Mouse (Mus musculus): ENCODE results near the gene Lrrc8d. TPM values are rescaled to one million over a fixed set of nuclear protein-coding genes. Genes with fewer than 3 reads are reported as not detected.

Lrrc8d gene
- polyA plus RNA-seq (2012; rRNA removed): 8.1 and 8.2 TPM in 2 replicates
- 13.4 and 15.3 TPM in 2 replicates for polyA plus RNA-seq (2014; fragmentation: Nextera tagmentation; extraction: Ambion mirVana)

DNA sequence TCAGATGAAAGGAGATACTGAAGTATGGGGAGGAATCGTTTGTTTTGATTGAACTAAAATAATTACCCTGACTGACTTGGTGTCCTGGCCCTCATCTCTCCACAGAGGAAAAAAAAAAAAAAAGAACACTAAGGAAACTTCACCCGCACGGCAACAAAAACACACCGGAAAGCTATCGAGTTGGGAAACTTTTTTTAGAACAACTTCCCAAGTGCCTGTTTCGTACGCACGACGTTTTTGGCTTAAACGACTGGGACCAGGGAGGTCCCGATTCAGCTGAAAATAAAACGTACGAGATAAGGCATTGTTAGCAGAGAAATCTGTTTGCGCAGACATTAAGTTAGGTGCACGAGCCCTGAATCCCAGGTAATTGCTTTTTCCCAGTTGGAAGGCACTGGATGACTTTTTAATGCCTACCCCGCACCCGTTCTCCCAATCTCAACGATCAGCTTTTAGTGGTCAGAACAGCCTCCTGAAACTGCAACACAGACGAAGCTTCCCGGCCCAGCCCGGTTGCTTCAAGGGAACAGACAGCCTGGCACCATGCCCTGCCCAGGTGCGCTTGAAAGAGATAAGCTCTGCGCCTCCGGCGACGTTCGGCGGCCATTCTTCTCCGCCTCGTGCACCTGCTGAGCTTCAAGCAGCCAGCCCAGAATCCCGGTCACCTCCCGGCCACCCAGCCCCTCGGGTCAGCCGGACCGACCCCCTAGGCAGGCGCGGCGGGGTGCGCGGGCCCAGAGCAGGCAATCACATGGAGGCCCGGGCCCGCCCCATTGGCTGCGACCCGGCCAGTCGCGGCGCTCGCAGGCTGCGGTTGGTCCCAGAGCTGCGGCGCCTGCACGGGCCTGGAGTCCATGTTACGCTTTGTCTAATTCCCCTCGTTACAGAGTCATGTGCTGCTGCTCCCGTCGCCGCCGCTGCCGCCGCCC, at the start of gene Lrrc8d:
TSS of gene Lrrc8d (plus strand) at position 829 of the 929 bp plus-strand sequence.
- 3% methylated on average over 49 of the region's 60 CpGs for WGBS
- Histone ChIP-seq H3K4me3 (replicated peaks; ENCODE audit: low read length) (peak within 1 kb of the TSS; percentile 89), H3K36me3 (ENCODE audit: control insufficient read depth, insufficient read depth, low read length) (no peaks in the 10 kb centered on the region), H3K27ac (replicated peaks; ENCODE audit: low read depth, low read length) (peak within 1 kb of the TSS; percentile 68), H3K4me1 (ENCODE audit: control insufficient read depth, insufficient read depth, low read length) (peaks cover 20% of the 10 kb centered on the region), H3K27me3 (ENCODE audit: control insufficient read depth, insufficient read depth, low read length) (no peaks in the 10 kb centered on the region; the same call in 1 of the 2 replicates), H3K9ac (ENCODE audit: low read depth, low read length, severe bottlenecking) (peak within 1 kb of the TSS; percentile 92), H3K9me3 (ENCODE audit: control insufficient read depth, low read length) (no peaks in the 10 kb centered on the region), H3K4me2 (replicated peaks; ENCODE audit: low read depth, low read length, severe bottlenecking) (peak within 1 kb of the TSS; percentile 96)
- ATAC-seq (ENCODE audit: low FRiP score, low read depth) (peak; percentile 89), DNase-seq (ENCODE audit: low spot score) (peak; percentile 78)
- TF ChIP-seq POLR2A (IDR thresholded peaks at IDR 0.05; ENCODE audit: borderline replicate concordance, extremely low read depth, insufficient read depth, insufficient read length): peak; percentile 56; the same call in 1 of the 2 replicates

DNA sequence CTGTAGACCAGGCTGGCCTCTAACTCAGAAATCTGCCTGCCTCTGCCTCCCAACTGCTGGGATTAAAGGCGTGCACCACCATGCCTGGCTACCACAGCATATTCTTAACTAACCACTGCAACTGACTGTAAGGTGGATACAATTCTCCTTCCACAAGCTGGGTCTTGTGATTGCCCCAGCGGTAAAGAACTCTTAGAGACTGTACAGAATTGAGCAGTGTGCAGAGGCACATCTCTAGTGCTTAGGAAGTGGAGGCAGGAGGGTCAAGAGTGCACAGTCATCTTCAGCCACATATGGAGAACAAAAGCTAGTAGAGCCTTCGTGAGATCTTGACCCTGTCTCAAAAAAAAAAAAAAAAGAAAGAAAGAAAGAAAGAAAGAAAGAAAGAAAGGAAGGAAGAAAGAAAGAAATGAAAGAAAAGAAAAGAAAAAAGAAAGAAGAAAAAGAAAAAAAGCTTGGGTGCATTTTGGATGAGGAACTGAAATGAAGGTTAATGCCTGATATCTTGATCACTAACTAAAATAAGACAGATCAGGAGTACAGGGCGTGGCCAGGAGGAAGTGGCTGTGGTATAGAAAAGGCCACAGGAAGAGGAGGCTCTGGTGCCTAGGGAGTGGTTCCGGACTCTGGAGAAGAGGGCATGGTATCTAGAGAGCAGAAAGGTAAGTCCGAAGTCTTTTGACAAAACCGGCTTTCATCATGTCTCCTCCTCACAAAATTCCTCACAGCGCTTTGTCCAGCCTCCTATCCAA, 48.9 kb upstream of the Lrrc8d start:
- no peak for TF ChIP-seq POLR2A (IDR thresholded peaks at IDR 0.05; ENCODE audit: borderline replicate concordance, extremely low read depth, insufficient read depth, insufficient read length)
- Histone ChIP-seq H3K4me2 (replicated peaks; ENCODE audit: low read depth, low read length, severe bottlenecking) (peak overlapping the region; percentile 4; the same call in 1 of the 2 replicates), H3K27me3 (ENCODE audit: control insufficient read depth, insufficient read depth, low read length) (no peaks in the 10 kb centered on the region), H3K36me3 (ENCODE audit: control insufficient read depth, insufficient read depth, low read length) (no peaks in the 10 kb centered on the region), H3K4me3 (replicated peaks; ENCODE audit: low read length) (no peak overlapping the region), H3K9me3 (ENCODE audit: control insufficient read depth, low read length) (no peaks in the 10 kb centered on the region), H3K4me1 (ENCODE audit: control insufficient read depth, insufficient read depth, low read length) (peaks cover 7% of the 10 kb centered on the region; the same call in 1 of the 2 replicates), H3K27ac (replicated peaks; ENCODE audit: low read depth, low read length) (peak overlapping the region; percentile 52; the same call in 1 of the 2 replicates), H3K9ac (ENCODE audit: low read depth, low read length, severe bottlenecking) (no peak overlapping the region)
- 90% methylated on average over 8 of the region's 8 CpGs for WGBS
- ATAC-seq (ENCODE audit: low FRiP score, low read depth): no peak
- no peak for DNase-seq (ENCODE audit: low spot score)

DNA sequence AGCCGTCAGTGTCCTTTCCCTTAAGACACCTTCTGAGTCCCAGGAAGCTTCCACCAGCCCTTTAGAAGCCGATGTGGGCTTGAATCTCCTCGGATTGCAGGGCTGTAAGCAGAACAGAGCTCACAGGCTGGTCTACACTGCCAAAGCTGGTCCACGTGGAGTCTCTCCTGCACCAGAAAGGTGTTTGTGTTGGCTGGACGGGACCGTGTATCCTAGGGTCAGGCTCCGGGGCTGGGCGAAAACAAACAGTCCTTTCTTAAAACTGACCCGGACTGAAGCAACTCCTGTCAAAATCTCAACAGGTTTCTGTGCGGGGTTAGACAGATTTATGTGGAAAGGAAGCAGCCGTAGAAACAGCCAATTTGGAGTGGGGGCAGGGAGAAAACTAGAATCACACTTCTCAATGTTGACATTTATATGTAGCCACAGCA, 48.2 kb upstream of the Lrrc8d start:
- Histone ChIP-seq H3K36me3 (ENCODE audit: control insufficient read depth, insufficient read depth, low read length) (no peaks in the 10 kb centered on the region), H3K9me3 (ENCODE audit: control insufficient read depth, low read length) (no peaks in the 10 kb centered on the region), H3K9ac (ENCODE audit: low read depth, low read length, severe bottlenecking) (no peak overlapping the region), H3K4me3 (replicated peaks; ENCODE audit: low read length) (no peak overlapping the region), H3K27me3 (ENCODE audit: control insufficient read depth, insufficient read depth, low read length) (no peaks in the 10 kb centered on the region), H3K4me2 (replicated peaks; ENCODE audit: low read depth, low read length, severe bottlenecking) (peak overlapping the region; percentile 4; the same call in 1 of the 2 replicates), H3K4me1 (ENCODE audit: control insufficient read depth, insufficient read depth, low read length) (peaks cover 7% of the 10 kb centered on the region; the same call in 1 of the 2 replicates), H3K27ac (replicated peaks; ENCODE audit: low read depth, low read length) (peak overlapping the region; percentile 52; the same call in 1 of the 2 replicates)
- TF ChIP-seq POLR2A (IDR thresholded peaks at IDR 0.05; ENCODE audit: borderline replicate concordance, extremely low read depth, insufficient read depth, insufficient read length): no peak
- DNase-seq (ENCODE audit: low spot score) (no peak), ATAC-seq (ENCODE audit: low FRiP score, low read depth) (no peak)
- 45% methylated on average over 11 of the region's 11 CpGs for WGBS

DNA sequence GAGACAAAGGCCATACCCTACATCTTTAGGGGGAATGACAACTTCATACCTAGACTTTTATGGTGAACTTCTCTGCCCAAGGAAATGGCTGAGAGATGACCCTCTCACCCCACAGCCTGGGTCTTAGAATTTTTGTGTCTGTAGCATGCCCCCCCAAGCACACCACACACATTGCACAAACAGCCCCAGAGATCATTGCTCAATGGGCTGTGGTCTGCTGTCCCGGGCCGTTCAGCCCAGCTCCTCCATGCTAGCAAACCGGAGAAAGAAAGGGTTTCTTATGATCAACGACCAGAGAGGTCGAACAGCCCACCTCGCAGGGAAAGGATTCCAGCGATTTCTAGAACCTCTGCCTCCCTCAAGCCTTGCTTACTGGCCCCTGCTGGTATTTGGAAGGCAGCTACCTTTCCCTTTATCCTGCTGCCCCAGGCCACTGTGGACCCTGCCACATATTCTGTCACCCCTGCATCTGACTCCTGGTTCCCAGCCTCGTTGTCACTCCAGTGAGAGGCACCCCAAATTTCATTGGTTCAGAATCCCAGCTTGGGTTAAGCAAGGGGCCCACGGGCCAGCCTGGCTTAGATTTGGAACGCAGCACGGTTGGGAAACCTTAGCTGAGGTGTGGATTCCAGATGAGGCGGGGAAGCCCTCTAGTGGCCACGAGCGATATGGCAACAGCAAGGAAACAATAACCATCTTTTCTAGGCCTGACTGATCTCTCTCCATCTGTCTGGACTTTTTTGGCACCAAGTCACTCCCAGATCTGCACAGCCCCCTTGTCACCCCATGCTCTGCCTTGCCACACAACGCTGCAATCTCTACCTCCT, 45.3 kb upstream of the Lrrc8d start:
- H3K9ac ChIP-seq (ENCODE audit: low read depth, low read length, severe bottlenecking): no peak overlapping the region
- no peak overlapping the region for H3K4me3 ChIP-seq (replicated peaks; ENCODE audit: low read length)
- ATAC-seq (ENCODE audit: low FRiP score, low read depth): peak; percentile 74
- H3K36me3 ChIP-seq (ENCODE audit: control insufficient read depth, insufficient read depth, low read length): no peaks in the 10 kb centered on the region
- no peaks in the 10 kb centered on the region for H3K27me3 ChIP-seq (ENCODE audit: control insufficient read depth, insufficient read depth, low read length)
- H3K9me3 ChIP-seq (ENCODE audit: control insufficient read depth, low read length): no peaks in the 10 kb centered on the region
- no peak overlapping the region for H3K27ac ChIP-seq (replicated peaks; ENCODE audit: low read depth, low read length)
- peak; percentile 77 for DNase-seq (ENCODE audit: low spot score)
- WGBS: 26% methylated on average over 15 of the region's 15 CpGs
- no peak overlapping the region for H3K4me2 ChIP-seq (replicated peaks; ENCODE audit: low read depth, low read length, severe bottlenecking)
- TF ChIP-seq POLR2A (IDR thresholded peaks at IDR 0.05; ENCODE audit: borderline replicate concordance, extremely low read depth, insufficient read depth, insufficient read length): no peak
- H3K4me1 ChIP-seq (ENCODE audit: control insufficient read depth, insufficient read depth, low read length): peaks cover 3% of the 10 kb centered on the region; the same call in 1 of the 2 replicates
